Comparison of ENCODE assay signal across 9 mouse cellular contexts in the genomic region with DNA sequence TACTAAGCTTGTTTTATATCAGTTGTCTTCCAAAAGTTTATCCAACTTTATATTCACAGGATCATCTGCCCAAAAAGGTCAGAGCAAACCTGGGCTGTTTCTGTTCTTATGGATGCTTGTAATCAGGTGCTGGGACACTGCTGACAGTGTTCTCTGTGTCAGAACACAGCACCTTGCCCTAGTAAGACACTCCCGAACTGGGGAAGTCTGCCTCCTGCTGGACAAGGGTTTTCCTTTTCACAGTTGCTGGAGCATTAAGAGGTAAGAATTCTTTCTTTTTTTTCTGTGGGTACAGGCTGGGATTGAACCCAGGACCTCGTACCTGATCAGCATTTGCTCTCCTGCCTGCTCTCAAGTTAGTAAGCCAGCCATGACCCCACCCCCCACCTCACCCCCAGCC.
DNase-seq lines count a peak whose midpoint lies in the region; ATAC-seq and TF ChIP-seq lines count a peak whose summit lies in the region.
"Had no signal": no experiment of that assay in that cellular context is flagged by ENCODE, and none has a peak within 500 bp of the region (broad histone marks: within the 10 kb centered on the region; RNA-seq: fewer than 3 reads in every experiment).

No protein-coding gene starts in this region.

- H3K4me3 ChIP-seq in forebrain, postnatal 0 days (ENCODE audit: low read depth, low read length): no peak overlapping the region
- H3K4me3 ChIP-seq in forebrain, embryonic 11.5 days (ENCODE audit: low read depth, low read length): no peak overlapping the region
- peak overlapping the region; percentile 49 to 50 for H3K4me3 ChIP-seq in liver, embryonic 14.5 days (ENCODE audit: insufficient read depth in 1 of 2, low read depth in 2 of 2, low read length in 2 of 2)
- H3K4me3 ChIP-seq: heart, embryonic 15.5 days had no signal

- no peaks in the 10 kb centered on the region for H3K9me3 ChIP-seq in forebrain, postnatal 0 days (ENCODE audit: low read length)
- H3K9me3 ChIP-seq in forebrain, embryonic 11.5 days (ENCODE audit: control insufficient read depth, low read length): no peaks in the 10 kb centered on the region
- no peaks in the 10 kb centered on the region for H3K9me3 ChIP-seq in liver, embryonic 14.5 days (ENCODE audit: control insufficient read depth, low read length)
- H3K9me3 ChIP-seq: heart, embryonic 15.5 days had no signal

- no peaks in the 10 kb centered on the region for H3K27me3 ChIP-seq in forebrain, postnatal 0 days (ENCODE audit: insufficient read depth, low read length)
- H3K27me3 ChIP-seq in forebrain, embryonic 11.5 days (ENCODE audit: control insufficient read depth, insufficient read depth, low read length): no peaks in the 10 kb centered on the region
- H3K27me3 ChIP-seq in Patski: no peaks in the 10 kb centered on the region
- no peaks in the 10 kb centered on the region for H3K27me3 ChIP-seq in liver, embryonic 14.5 days (ENCODE audit: control insufficient read depth, insufficient read depth, low read length)
- H3K27me3 ChIP-seq: heart, embryonic 15.5 days had no signal

- TF ChIP-seq CTCF in forebrain, postnatal 0 days (IDR thresholded peaks at IDR 0.05; ENCODE audit: low read depth): peak; percentile 49
- TF ChIP-seq CTCF in Patski (IDR thresholded peaks at IDR 0.05): peak; percentile 45
- peak; percentile 88 for TF ChIP-seq CTCF in liver, embryonic 14.5 days (IDR thresholded peaks at IDR 0.05; ENCODE audit: low read depth)

- H3K27ac ChIP-seq in forebrain, postnatal 0 days (ENCODE audit: low read depth, low read length): no peak overlapping the region
- no peak overlapping the region for H3K27ac ChIP-seq in forebrain, embryonic 11.5 days (ENCODE audit: low read depth, low read length)
- H3K27ac ChIP-seq in liver, embryonic 14.5 days: peak overlapping the region; percentile 98

- no peak overlapping the region for H3K4me2 ChIP-seq in forebrain, postnatal 0 days (ENCODE audit: low read depth)
- H3K4me2 ChIP-seq in forebrain, embryonic 11.5 days (ENCODE audit: low read depth, low read length, severe bottlenecking): no peak overlapping the region
- H3K4me2 ChIP-seq in liver, embryonic 14.5 days (ENCODE audit: low read depth): peak overlapping the region; percentile 82
- H3K4me2 ChIP-seq: heart, embryonic 15.5 days had no signal

- 0 out of 2 replicates have a peak, but pooled peaks cover 15% of the 10 kb centered on the region for H3K36me3 ChIP-seq in forebrain, postnatal 0 days (ENCODE audit: insufficient read depth)
- no peaks in the 10 kb centered on the region for H3K36me3 ChIP-seq in forebrain, embryonic 11.5 days (ENCODE audit: control insufficient read depth, insufficient read depth, low read length)
- peaks cover 38% of the 10 kb centered on the region for H3K36me3 ChIP-seq in liver, embryonic 14.5 days (replicated peaks; ENCODE audit: control insufficient read depth, insufficient read depth, low read depth)

- WGBS in forebrain, postnatal 0 days: 64% methylated on average over 2 of the region's 2 CpGs
- 62% methylated on average over 2 of the region's 2 CpGs for WGBS in forebrain, embryonic 11.5 days
- 33% methylated on average over 2 of the region's 2 CpGs for WGBS in liver, embryonic 14.5 days (ENCODE audit: insufficient replicate concordance)

- H3K4me1 ChIP-seq in forebrain, postnatal 0 days (ENCODE audit: insufficient read depth): no peaks in the 10 kb centered on the region
- no peaks in the 10 kb centered on the region for H3K4me1 ChIP-seq in forebrain, embryonic 11.5 days (replicated peaks; ENCODE audit: control insufficient read depth, insufficient read depth, low read length)
- H3K4me1 ChIP-seq in liver, embryonic 14.5 days (replicated peaks; ENCODE audit: control insufficient read depth in 2 of 2, insufficient read depth in 2 of 2, low read length in 1 of 2): peaks cover 55 to 64% of the 10 kb centered on the region in 2 experiments

- ATAC-seq in forebrain, postnatal 0 days: no peak
- ATAC-seq in forebrain, embryonic 11.5 days (replicated peaks; ENCODE audit: low FRiP score): no peak
- ATAC-seq in Patski: no peak
- ATAC-seq in liver, embryonic 14.5 days (ENCODE audit: insufficient read depth): 0 out of 2 replicates have a peak, but pooled peaks have one; percentile 14
- no peak for ATAC-seq in inflammation-experienced regulatory T-cells, adult 6 months
- no peak for ATAC-seq in megakaryocyte-erythroid progenitor cell, adult 5-6 weeks (replicated peaks; ENCODE audit: low FRiP score, low TSS enrichment, poor library complexity, severe bottlenecking)

- H3K9ac ChIP-seq in forebrain, postnatal 0 days: no peak overlapping the region
- no peak overlapping the region for H3K9ac ChIP-seq in forebrain, embryonic 11.5 days (ENCODE audit: low read length)
- H3K9ac ChIP-seq in liver, embryonic 14.5 days (replicated peaks): peak overlapping the region; percentile 84
- H3K9ac ChIP-seq: heart, embryonic 15.5 days had no signal

- DNase-seq in forebrain, postnatal 0 days: peak; percentile 27
- DNase-seq in forebrain, embryonic 11.5 days (ENCODE audit: low spot score): no peak
- DNase-seq in 3T3-L1 (ENCODE audit: low read depth, low spot score): peak; percentile 52
- DNase-seq in Patski (ENCODE audit: low read depth, low spot score): no peak
- peak; percentile 65 to 78 (median 70) for DNase-seq in liver, embryonic 14.5 days (ENCODE audit: low read depth in 3 of 3, low spot score in 3 of 3)
- no peak for DNase-seq in left cerebral cortex, postnatal 25 days (ENCODE audit: low spot score in 2 of 2)

- CTCF ChIA-PET in Patski (lab: Charles Lee): interaction anchor here (0.8 to 2.0 kb wide), 3 partner anchors 12 to 77 kb away, joined by 4 to 8 read pairs (median 5); a partner anchor contains a TSS

- TF ChIP-seq EP300 in liver, embryonic 14.5 days (IDR thresholded peaks at IDR 0.05; ENCODE audit: low read depth): peak; percentile 31; the same call in 1 of the 2 replicates

- POLR2A ChIA-PET in Patski (lab: Charles Lee): no interaction called here

- intact Hi-C loops in left cerebral cortex, postnatal 25 days (cut with DNase I): no loop called here

- in situ Hi-C loops in Patski (cut with MboI; ENCODE audit: low pct_unique_long_range_greater_than_20kb): no loop called here

Comparison
In these comparisons a context has a peak if more than half of its experiments do, and no peak if none do; other contexts are left out.
1. DNase-seq: peak in forebrain, postnatal 0 days (single experiment), 3T3-L1 (single experiment) and liver, embryonic 14.5 days (3 of 3); none in forebrain, embryonic 11.5 days (single experiment), Patski (single experiment) and left cerebral cortex, postnatal 25 days (0 of 2).
2. H3K4me3 ChIP-seq: peak in liver, embryonic 14.5 days (2 of 2); none in forebrain, postnatal 0 days (single experiment) and forebrain, embryonic 11.5 days (single experiment).
3. Peak in every context shown above with its lines, with median percentiles within 50 percentile points of each other: CTCF ChIP-seq.